ENCODE assay signal across 26 mouse cellular contexts in the genomic region with DNA sequence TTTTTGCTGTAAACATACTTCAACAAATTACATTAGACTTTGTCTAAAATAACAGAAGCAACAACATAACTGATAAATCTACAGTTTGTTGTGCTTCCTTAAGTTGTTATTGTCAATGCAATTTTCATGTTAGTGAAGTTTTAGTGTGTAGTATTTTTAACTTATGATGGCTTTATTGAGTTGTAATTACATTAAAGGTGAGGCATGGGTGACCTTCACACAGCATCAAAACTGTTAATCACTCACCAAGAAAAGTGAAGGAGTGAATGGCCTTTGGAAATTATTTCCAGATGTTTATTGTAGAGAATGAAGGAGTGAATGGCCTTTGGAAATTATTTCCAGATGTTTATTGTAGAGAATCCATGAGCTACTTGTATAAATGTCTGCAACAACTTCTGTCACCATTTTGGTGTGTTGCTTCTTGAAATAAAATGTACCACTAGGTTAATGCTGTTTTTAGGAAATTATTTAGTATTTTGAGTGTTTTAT.
DNase-seq lines count a peak whose midpoint lies in the region; ATAC-seq and TF ChIP-seq lines count a peak whose summit lies in the region.
"Had no signal": no experiment of that assay in that cellular context is flagged by ENCODE, and none has a peak within 500 bp of the region (broad histone marks: within the 10 kb centered on the region; RNA-seq: fewer than 3 reads in every experiment).

No protein-coding gene starts in this region.

- H3K4me1 ChIP-seq in lung, embryonic 14.5 days (ENCODE audit: insufficient read depth) = no peaks in the 10 kb centered on the region
- peaks cover 3% of the 10 kb centered on the region for H3K4me1 ChIP-seq in limb, embryonic 12.5 days (replicated peaks)
- H3K4me1 ChIP-seq: forebrain, embryonic 10.5 days; forebrain, embryonic 13.5 days; heart, embryonic 12.5 days; heart, embryonic 15.5 days; hindbrain, embryonic 10.5 days; hindbrain, embryonic 13.5 days had no signal

- DNase-seq in embryo, embryonic 10 days (ENCODE audit: low spot score) = peak; percentile 14
- DNase-seq in embryo, embryonic 9.5 days (ENCODE audit: extremely low spot score) = no peak
- peak; percentile 19 for DNase-seq in lung, embryonic 14.5 days
- DNase-seq in lung, postnatal 14 days = no peak
- DNase-seq in lung, postnatal 36 days = no peak
- no peak for DNase-seq in layer of hippocampus, adult 9-11 months
- DNase-seq: adrenal gland, adult 8-10 months; adrenal gland, postnatal 25 days; cerebellum, adult 18-20 months; cerebellum, adult 9-10 months; cerebellum, postnatal 14 days; forebrain, postnatal 0 days; gastrocnemius, postnatal 25 days; heart, adult 18-20 months; heart, postnatal 10 days; heart, postnatal 36 days had no signal

- H3K4me3 ChIP-seq in lung, embryonic 14.5 days (ENCODE audit: low read depth, low read length) = no peak overlapping the region
- no peak overlapping the region for H3K4me3 ChIP-seq in limb, embryonic 12.5 days (replicated peaks)
- H3K4me3 ChIP-seq: forebrain, embryonic 10.5 days; forebrain, embryonic 13.5 days; heart, embryonic 12.5 days; heart, embryonic 15.5 days; hindbrain, embryonic 10.5 days; hindbrain, embryonic 13.5 days had no signal

- H3K27me3 ChIP-seq in lung, embryonic 14.5 days (ENCODE audit: insufficient read depth, low read length) = no peaks in the 10 kb centered on the region
- H3K27me3 ChIP-seq in limb, embryonic 12.5 days = peaks cover 13% of the 10 kb centered on the region
- H3K27me3 ChIP-seq: forebrain, embryonic 13.5 days; heart, embryonic 12.5 days; heart, embryonic 15.5 days; hindbrain, embryonic 13.5 days had no signal

- TF ChIP-seq CTCF in lung, embryonic 14.5 days (IDR thresholded peaks at IDR 0.05; ENCODE audit: low read depth) = no peak

- H3K4me2 ChIP-seq in lung, embryonic 14.5 days = no peak overlapping the region
- no peak overlapping the region for H3K4me2 ChIP-seq in limb, embryonic 12.5 days
- H3K4me2 ChIP-seq: forebrain, embryonic 13.5 days; heart, embryonic 12.5 days; heart, embryonic 15.5 days; hindbrain, embryonic 13.5 days had no signal

- H3K9ac ChIP-seq in lung, embryonic 14.5 days = no peak overlapping the region
- no peak overlapping the region for H3K9ac ChIP-seq in limb, embryonic 12.5 days (replicated peaks)
- H3K9ac ChIP-seq: forebrain, embryonic 13.5 days; forebrain, postnatal 0 days; heart, embryonic 12.5 days; heart, embryonic 15.5 days; hindbrain, embryonic 13.5 days had no signal

- no peak for ATAC-seq in lung, embryonic 14.5 days (ENCODE audit: insufficient read depth)
- ATAC-seq in limb, embryonic 12.5 days (ENCODE audit: insufficient number of reproducible peaks, insufficient read depth, low FRiP score, low TSS enrichment, low read depth) = peak; percentile 56; the same call in 1 of the 2 replicates
- ATAC-seq: activated CD4-positive, CD25-positive, alpha-beta regulatory T cell, adult 4 months; forebrain, embryonic 13.5 days; forebrain, postnatal 0 days; hindbrain, embryonic 16.5 days; inflammation-experienced regulatory T-cells, adult 6 months had no signal

- no peak overlapping the region for H3K27ac ChIP-seq in lung, embryonic 14.5 days (ENCODE audit: low read depth)
- no peak overlapping the region for H3K27ac ChIP-seq in limb, embryonic 12.5 days
- H3K27ac ChIP-seq: forebrain, embryonic 10.5 days; forebrain, embryonic 13.5 days; heart, embryonic 15.5 days; hindbrain, embryonic 10.5 days; hindbrain, embryonic 13.5 days had no signal

- H3K36me3 ChIP-seq in lung, embryonic 14.5 days (ENCODE audit: insufficient read depth) = no peaks in the 10 kb centered on the region
- no peaks in the 10 kb centered on the region for H3K36me3 ChIP-seq in limb, embryonic 12.5 days
- H3K36me3 ChIP-seq: forebrain, embryonic 10.5 days; heart, embryonic 12.5 days; heart, embryonic 15.5 days; hindbrain, embryonic 10.5 days; hindbrain, embryonic 13.5 days had no signal

- H3K9me3 ChIP-seq in lung, embryonic 14.5 days (ENCODE audit: low read depth, low read length) = no peaks in the 10 kb centered on the region
- H3K9me3 ChIP-seq in limb, embryonic 12.5 days = no peaks in the 10 kb centered on the region
- H3K9me3 ChIP-seq: forebrain, embryonic 10.5 days; forebrain, embryonic 13.5 days; heart, embryonic 12.5 days; heart, embryonic 15.5 days; hindbrain, embryonic 10.5 days; hindbrain, embryonic 13.5 days had no signal

Comparison
In these comparisons a context has a peak if more than half of its experiments do, and no peak if none do; other contexts are left out.
1. DNase-seq: peak in embryo, embryonic 10 days (single experiment) and lung, embryonic 14.5 days (single experiment); none in embryo, embryonic 9.5 days (single experiment), lung, postnatal 14 days (single experiment), lung, postnatal 36 days (single experiment) and layer of hippocampus, adult 9-11 months (single experiment).